Comparison of ENCODE assay signal across 15 mouse cellular contexts in the genomic region with DNA sequence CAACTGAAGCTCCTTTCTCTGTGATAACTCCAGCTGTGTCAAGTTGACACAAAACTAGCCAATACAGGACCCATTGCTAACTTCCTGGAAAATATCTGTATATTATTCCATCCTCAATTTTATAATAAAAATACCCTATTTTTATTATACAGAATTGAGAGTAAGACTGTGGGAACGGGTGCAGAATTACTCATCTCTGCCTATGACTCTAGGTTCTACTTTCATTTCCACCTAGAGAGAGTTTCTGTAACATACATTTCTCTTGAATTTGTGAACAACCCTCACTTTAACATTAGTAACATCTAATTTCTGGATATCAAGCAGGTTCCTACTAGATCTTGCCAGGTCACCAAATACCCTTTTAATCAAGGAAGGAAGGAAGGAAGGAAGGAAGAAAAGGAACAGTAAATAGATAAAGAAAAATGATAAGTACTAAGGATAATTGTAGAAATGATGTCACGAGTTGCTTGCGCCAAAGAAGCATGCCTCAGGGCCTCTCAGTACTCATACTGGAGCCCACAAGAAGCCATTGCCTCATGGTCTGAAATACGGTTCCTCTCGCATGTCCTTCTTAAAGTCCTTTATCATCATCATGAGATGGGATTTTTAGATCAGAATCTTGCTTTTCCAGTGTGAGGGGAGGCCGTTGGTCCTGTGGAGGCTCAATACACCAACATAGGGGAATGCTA.
DNase-seq lines count a peak whose midpoint lies in the region; TF ChIP-seq lines count a peak whose summit lies in the region.
"Had no signal": no experiment of that assay in that cellular context is flagged by ENCODE, and none has a peak within 500 bp of the region (broad histone marks: within the 10 kb centered on the region; RNA-seq: fewer than 3 reads in every experiment).

No protein-coding gene starts in this region.

- in situ Hi-C loops in CH12.LX (cut with MboI; ENCODE audit: low pct_ligation_motif_present, low pct_unique_long_range_greater_than_20kb, low sequenced_read_pairs) = no loop called here

- peak; percentile 92 for TF ChIP-seq EP300 in CH12.LX (IDR thresholded peaks at IDR 0.05; ENCODE audit: low read length)

- 0 out of 2 replicates have a peak overlapping the region, but pooled peaks have one; percentile 3 for H3K9ac ChIP-seq in CH12.LX (ENCODE audit: insufficient read depth, low read depth)

- H3K4me2 ChIP-seq in CH12.LX (ENCODE audit: insufficient read depth, low read depth, poor library complexity, severe bottlenecking) = 0 out of 2 replicates have a peak overlapping the region, but pooled peaks have one; percentile 7

- no peaks in the 10 kb centered on the region for H3K9me3 ChIP-seq in CH12.LX (replicated peaks; ENCODE audit: low read length)

- no peak for TF ChIP-seq POLR2A in CH12.LX (IDR thresholded peaks at IDR 0.05; ENCODE audit: low read depth, low read length)

- H3K4me3 ChIP-seq in CH12.LX (replicated peaks in 1 of 3; ENCODE audit: low read depth in 2 of 3, low read length in 2 of 3, poor library complexity in 1 of 3) = no peak overlapping the region

- no peaks in the 10 kb centered on the region for H3K79me2 ChIP-seq in CH12.LX (replicated peaks; ENCODE audit: control insufficient read depth, extremely low read depth, insufficient read depth, poor library complexity, severe bottlenecking)

- H3K27ac ChIP-seq in CH12.LX (ENCODE audit: insufficient read depth, low read depth) = no peak overlapping the region

- dilution Hi-C loops in CH12.LX (cut with MboI; ENCODE audit: extremely low pct_ligation_motif_present, extremely low pct_unique_long_range_greater_than_20kb, low sequenced_read_pairs) = no loop called here

- DNase-seq in CH12.LX (ENCODE audit: extremely low read depth) = peak; percentile 54
- no peak for DNase-seq in urinary bladder, adult 2 months (ENCODE audit: low spot score)
- DNase-seq: adrenal gland, adult 2 months; adrenal gland, adult 8-10 months; adrenal gland, postnatal 10 days; adrenal gland, postnatal 14 days; adrenal gland, postnatal 25 days; adrenal gland, postnatal 36 days; B cell, adult 2 months; cerebellum, adult 11 months; cerebellum, adult 11-12 months; cerebellum, adult 18-20 months; cerebellum, adult 2 months; cerebellum, adult 8-10 months had no signal

- no peak for TF ChIP-seq CTCF in CH12.LX (conservative IDR thresholded peaks at IDR 0.05 in 1 of 2, IDR thresholded peaks at IDR 0.05 in 1 of 2; ENCODE audit: low read depth in 2 of 2, low read length in 2 of 2)

- peaks cover 0 to 11% of the 10 kb centered on the region in 2 experiments; a peak in 2 of 4 replicates for H3K4me1 ChIP-seq in CH12.LX (ENCODE audit: control insufficient read depth in 1 of 2, insufficient read depth in 2 of 2)

- H3K36me3 ChIP-seq in CH12.LX (replicated peaks in 1 of 2; ENCODE audit: control insufficient read depth in 1 of 2, insufficient read depth in 1 of 2, low read length in 1 of 2) = no peaks in the 10 kb centered on the region
- H3K36me3 ChIP-seq: G1E had no signal

- no peaks in the 10 kb centered on the region for H3K27me3 ChIP-seq in CH12.LX (replicated peaks)

- no peak; the same call in 1 of the 2 replicates for TF ChIP-seq RAD21 in CH12.LX (IDR thresholded peaks at IDR 0.05; ENCODE audit: low read depth, low read length)

TF ChIP-seq in CH12.LX, 34 proteins besides CTCF, POLR2A, EP300 and RAD21:
- TF ChIP-seq SIN3A (IDR thresholded peaks at IDR 0.05; ENCODE audit: low read length) (no peak), MAX (IDR thresholded peaks at IDR 0.05; ENCODE audit: low read length) (peak; percentile 72; the same call in 1 of the 2 replicates), NRF1 (IDR thresholded peaks at IDR 0.05; ENCODE audit: low read depth, low read length) (no peak), TCF12 (IDR thresholded peaks at IDR 0.05; ENCODE audit: low read depth, low read length) (no peak), JUN (IDR thresholded peaks at IDR 0.05; ENCODE audit: insufficient read depth, low read depth, low read length) (peak; percentile 69), JUND (conservative IDR thresholded peaks at IDR 0.05; ENCODE audit: low read depth, low read length) (peak; percentile 85), ZC3H11A (IDR thresholded peaks at IDR 0.05; ENCODE audit: low read depth, low read length) (no peak), MXI1 (IDR thresholded peaks at IDR 0.05; ENCODE audit: low read depth, low read length) (no peak), USF1 (IDR thresholded peaks at IDR 0.05; ENCODE audit: low read depth, low read length) (no peak), KAT2A (IDR thresholded peaks at IDR 0.05; ENCODE audit: insufficient replicate concordance, low read length) (no peak), RCOR1 (conservative IDR thresholded peaks at IDR 0.05; ENCODE audit: low read depth, low read length) (no peak), NELFE (IDR thresholded peaks at IDR 0.05; ENCODE audit: low read depth, low read length) (no peak), GABPA (IDR thresholded peaks at IDR 0.05; ENCODE audit: insufficient replicate concordance, low read depth, low read length) (no peak), PAX5 (IDR thresholded peaks at IDR 0.05; ENCODE audit: low read length) (no peak), ZNF384 (IDR thresholded peaks at IDR 0.05; ENCODE audit: low read depth, low read length) (no peak), E2F4 (IDR thresholded peaks at IDR 0.05; ENCODE audit: insufficient replicate concordance, low read depth, low read length) (no peak), UBTF (IDR thresholded peaks at IDR 0.05; ENCODE audit: low read depth, low read length) (no peak), MAFK (IDR thresholded peaks at IDR 0.05; ENCODE audit: insufficient replicate concordance, low read length) (no peak), USF2 (conservative IDR thresholded peaks at IDR 0.05; ENCODE audit: low read depth, low read length) (no peak), TBP (conservative IDR thresholded peaks at IDR 0.05; ENCODE audit: low read depth, low read length) (no peak), ZKSCAN1 (IDR thresholded peaks at IDR 0.05; ENCODE audit: borderline replicate concordance, low read depth, low read length) (no peak), MAZ (IDR thresholded peaks at IDR 0.05; ENCODE audit: low read depth, low read length) (no peak), ETS1 (conservative IDR thresholded peaks at IDR 0.05; ENCODE audit: low read depth, low read length) (no peak), CHD2 (IDR thresholded peaks at IDR 0.05; ENCODE audit: low read length) (no peak; the same call in 1 of the 2 replicates), MYC (IDR thresholded peaks at IDR 0.05; ENCODE audit: low read depth, low read length) (peak; percentile 68; the same call in 1 of the 2 replicates), ZMIZ1 (IDR thresholded peaks at IDR 0.05; ENCODE audit: low read depth, low read length) (no peak), SMC3 (IDR thresholded peaks at IDR 0.05; ENCODE audit: low read depth, low read length) (no peak), IRF4 (IDR thresholded peaks at IDR 0.05; ENCODE audit: low read depth, low read length) (peak; percentile 81), BHLHE40 (IDR thresholded peaks at IDR 0.05; ENCODE audit: low read depth, low read length) (peak; percentile 66), HCFC1 (IDR thresholded peaks at IDR 0.05; ENCODE audit: low read depth, low read length) (no peak), MEF2A (IDR thresholded peaks at IDR 0.05; ENCODE audit: borderline replicate concordance, low read depth, low read length) (peak; percentile 39; the same call in 1 of the 2 replicates), ELF1 (IDR thresholded peaks at IDR 0.05; ENCODE audit: low read depth, low read length) (no peak), CHD1 (IDR thresholded peaks at IDR 0.05; ENCODE audit: low read depth, low read length) (no peak), POLR2AphosphoS2 (IDR thresholded peaks at IDR 0.05; ENCODE audit: low read depth, low read length) (no peak)
